Mouse (Mus musculus): ENCODE measurements around the gene Hist1h2ad.
"Not testable (repeated sequence)": the region's sequence is repeated elsewhere in the genome, so short reads cannot be mapped to it uniquely, and the experiment has no call there.

Hist1h2ad gene

GRCm38 (mm10) chr13:23620056-23620732 lies 46.0 kb downstream of the Hist1h2ad start:
- in situ Hi-C loops (cut with MboI, MseI), result no loop called here

GRCm38 (mm10) chr13:23620733-23621531 lies 46.8 kb downstream of the Hist1h2ad start, which contains the start of gene Hist1h2be:
Gene Hist1h2be (minus strand): TSS chr13:23621124.
- in situ Hi-C loops (cut with MboI, MseI), result no loop called here

- in situ Hi-C loops (cut with MboI, MseI), result no loop called here
Observed at GRCm38 (mm10) chr13:23621532-23622174, 47.5 kb downstream of the Hist1h2ad start.

- in situ Hi-C loops (cut with MboI, MseI), result not testable (repeated sequence)
Observed at GRCm38 (mm10) chr13:23622175-23622671, 48.0 kb downstream of the Hist1h2ad start, which contains the start of gene Hist1h1e. Gene Hist1h1e (minus strand): TSS chr13:23622558.

GRCm38 (mm10) chr13:23622861-23623450 lies 48.8 kb downstream of the Hist1h2ad start:
- in situ Hi-C loops (cut with MboI, MseI), result no loop called here
